Mouse (Mus musculus) kidney, embryonic 14.5 days (tissue): ENCODE measurements around the gene Hivep3. TPM values are rescaled to one million over a fixed set of nuclear protein-coding genes. Genes with fewer than 3 reads are reported as not detected.

Source experiments
- ATAC-seq: fragments of 200-750 bp; cut with Nextera tagmentation; 2 replicates; pipeline ENCODE4 v1.8.0; 2017; ENCODE audit warnings: moderate number of reproducible peaks, mild to moderate bottlenecking, moderate TSS enrichment, moderate library complexity; ENCODE audit not compliant: low FRiP score, low TSS enrichment
- H3K27ac ChIP-seq: fragments of 300-500 bp; sonication (generic); 2 replicates; pipeline ENCODE4 v1.5.1; 2014; ENCODE audit warnings: low read depth, mild to moderate bottlenecking, low read length, moderate library complexity, mixed read lengths
- H3K27me3 ChIP-seq: fragments of 300-500 bp; sonication (generic); 2 replicates; pipeline ENCODE4 v1.6.1; 2014; ENCODE audit warnings: mild to moderate bottlenecking, low read length; ENCODE audit not compliant: control insufficient read depth, insufficient read depth
- H3K36me3 ChIP-seq: fragments of 300-500 bp; sonication (generic); 2 replicates; pipeline ENCODE4 v1.6.1; 2014; ENCODE audit warnings: low read length, mixed read lengths; ENCODE audit not compliant: control insufficient read depth, insufficient read depth
- H3K4me1 ChIP-seq: fragments of 300-500 bp; sonication (generic); 2 replicates; pipeline ENCODE4 v1.6.1; 2014; ENCODE audit warnings: low read length, mixed read lengths; ENCODE audit not compliant: control insufficient read depth, insufficient read depth
- H3K4me2 ChIP-seq: fragments of 300-500 bp; sonication (generic); replicated peaks from 2 replicates; pipeline ENCODE4 v1.6.1; 2014; ENCODE audit warnings: low read depth, mild to moderate bottlenecking, low read length
- H3K4me3 ChIP-seq: fragments of 300-500 bp; sonication (generic); 2 replicates; pipeline ENCODE4 v1.5.1; 2014; ENCODE audit warnings: mild to moderate bottlenecking, low read length
- H3K9ac ChIP-seq: fragments of 300-500 bp; sonication (generic); 2 replicates; pipeline ENCODE4 v1.6.1; 2014; ENCODE audit warnings: low read depth, mild to moderate bottlenecking, low read length, moderate library complexity
- H3K9me3 ChIP-seq: fragments of 300-500 bp; sonication (generic); 2 replicates; pipeline ENCODE4 v1.6.1; 2016; ENCODE audit warnings: low read length; ENCODE audit not compliant: control insufficient read depth
- WGBS: fragments of 180-500 bp; shearing (Covaris S2); extraction: QIAGEN DNeasy Blood & Tissue Kit; methylation state at CpG from one replicate; pipeline ENCODE4 v1.1.7; 2014; 5-methylcytosine and 5-hydroxymethylcytosine counted together
- polyA plus RNA-seq: library from polyadenylated mRNA; unstranded; fragments of >200 nt; fragmentation: Nextera tagmentation; extraction: Ambion mirVana; gene quantifications from 2 replicates; pipeline ENCODE4 v1.2.1, GENCODE M21; 2014

The Hivep3 gene
- polyA plus RNA-seq, 1 experiment from 2014 or later, result 6.3 TPM

DNA sequence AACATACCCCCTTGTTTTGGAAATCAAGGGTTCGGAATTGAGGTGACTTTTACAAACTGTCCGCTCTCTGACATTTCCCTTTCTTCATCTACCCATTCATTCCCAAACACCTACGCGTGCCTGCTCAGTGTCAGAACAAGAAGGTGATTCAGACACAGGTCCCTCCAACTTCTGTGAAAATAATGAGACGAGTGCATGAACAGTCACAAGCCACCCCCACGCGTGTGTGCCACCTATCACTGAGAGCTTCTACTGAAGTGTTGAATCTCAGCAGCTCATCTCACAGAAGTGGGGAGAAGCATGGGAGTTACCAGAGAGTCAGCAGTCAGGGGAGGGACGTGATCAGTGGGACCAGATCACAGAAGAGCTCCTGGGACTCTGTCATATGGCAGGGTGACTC, 343.7 kb downstream of the Hivep3 start:
- Histone ChIP-seq H3K4me1 (no peaks in the 10 kb centered on the region), H3K9ac (no peak overlapping the region), H3K27me3 (no peaks in the 10 kb centered on the region), H3K36me3 (no peaks in the 10 kb centered on the region), H3K4me3 (no peak overlapping the region), H3K9me3 (no peaks in the 10 kb centered on the region), H3K4me2 (no peak overlapping the region), H3K27ac (no peak overlapping the region)
- 88% methylated on average over 8 of the region's 8 CpGs for WGBS
- no peak for ATAC-seq

GRCm38 (mm10) chr4:120082527-120082926, 348.9 kb downstream of the Hivep3 start:
- no peak for ATAC-seq
- no peak overlapping the region for H3K4me2 ChIP-seq
- H3K9me3 ChIP-seq, result no peaks in the 10 kb centered on the region
- H3K9ac ChIP-seq, result no peak overlapping the region
- no peaks in the 10 kb centered on the region for H3K27me3 ChIP-seq
- H3K4me3 ChIP-seq, result no peak overlapping the region
- H3K4me1 ChIP-seq, result no peaks in the 10 kb centered on the region
- WGBS, result 80% methylated on average over 5 of the region's 5 CpGs
- H3K27ac ChIP-seq, result no peak overlapping the region
- H3K36me3 ChIP-seq, result no peaks in the 10 kb centered on the region

- no peaks in the 10 kb centered on the region for H3K9me3 ChIP-seq
- no peak for ATAC-seq
- no peak overlapping the region for H3K4me3 ChIP-seq
- H3K27me3 ChIP-seq, result no peaks in the 10 kb centered on the region
- 83% methylated on average over 3 of the region's 3 CpGs for WGBS
- H3K9ac ChIP-seq, result no peak overlapping the region
- H3K4me1 ChIP-seq, result no peaks in the 10 kb centered on the region
- no peak overlapping the region for H3K27ac ChIP-seq
- H3K36me3 ChIP-seq, result no peaks in the 10 kb centered on the region
- H3K4me2 ChIP-seq, result no peak overlapping the region
Observed at GRCm38 (mm10) chr4:120083700-120084099, 350.1 kb downstream of the Hivep3 start.

DNA sequence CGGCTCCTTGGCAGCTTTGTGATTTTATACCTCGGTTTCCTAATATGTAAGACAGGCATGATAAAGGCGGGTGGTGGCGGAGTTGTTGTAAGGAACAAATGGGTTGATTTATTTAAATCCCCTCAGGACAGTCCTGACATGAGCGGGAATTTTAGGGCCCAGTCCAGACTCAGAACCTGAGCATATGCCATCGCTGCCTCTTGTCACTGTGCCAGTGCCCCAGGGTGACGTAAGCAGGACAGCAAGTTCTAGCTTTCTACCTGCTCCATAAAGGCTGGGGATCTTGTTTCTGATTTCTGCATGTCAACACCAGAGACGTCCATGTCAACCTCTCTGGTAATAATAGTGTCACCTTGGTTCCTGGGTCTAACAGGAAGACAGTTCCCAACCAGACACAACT, 356.0 kb downstream of the Hivep3 start:
- no peaks in the 10 kb centered on the region; the same call in 1 of the 2 replicates for H3K4me1 ChIP-seq
- no peak overlapping the region for H3K4me3 ChIP-seq
- H3K9ac ChIP-seq, result no peak overlapping the region
- no peaks in the 10 kb centered on the region for H3K9me3 ChIP-seq
- H3K27ac ChIP-seq, result no peak overlapping the region
- no peak for ATAC-seq
- WGBS, result 74% methylated on average over 8 of the region's 8 CpGs
- H3K36me3 ChIP-seq, result no peaks in the 10 kb centered on the region
- no peak overlapping the region for H3K4me2 ChIP-seq
- no peaks in the 10 kb centered on the region for H3K27me3 ChIP-seq

GRCm38 (mm10) chr4:120091997-120092783, 358.6 kb downstream of the Hivep3 start:
- Histone ChIP-seq H3K4me1 (no peaks in the 10 kb centered on the region; the same call in 1 of the 2 replicates), H3K4me3 (no peak overlapping the region), H3K36me3 (no peaks in the 10 kb centered on the region), H3K27me3 (no peaks in the 10 kb centered on the region), H3K9ac (no peak overlapping the region), H3K27ac (no peak overlapping the region), H3K4me2 (no peak overlapping the region), H3K9me3 (no peaks in the 10 kb centered on the region)
- ATAC-seq, result no peak
- WGBS, result 86% methylated on average over 1 of the region's 1 CpGs

DNA sequence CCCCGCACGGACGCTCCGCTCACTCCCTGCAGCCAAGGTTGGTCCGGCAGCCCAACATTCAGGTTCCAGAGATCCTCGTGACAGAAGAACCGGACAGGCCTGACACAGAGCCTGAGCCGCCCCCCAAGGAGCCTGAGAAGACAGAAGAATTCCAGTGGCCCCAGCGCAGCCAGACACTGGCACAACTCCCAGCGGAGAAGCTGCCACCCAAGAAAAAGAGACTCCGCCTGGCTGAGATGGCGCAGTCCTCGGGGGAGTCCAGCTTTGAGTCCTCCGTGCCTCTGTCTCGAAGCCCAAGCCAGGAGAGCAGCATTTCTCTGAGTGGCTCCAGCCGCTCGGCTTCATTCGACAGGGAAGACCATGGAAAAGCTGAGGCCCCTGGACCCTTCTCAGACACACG, 363.4 kb downstream of the Hivep3 start:
- no peak overlapping the region for H3K9ac ChIP-seq
- no peaks in the 10 kb centered on the region for H3K36me3 ChIP-seq
- H3K4me2 ChIP-seq, result no peak overlapping the region
- H3K27ac ChIP-seq, result no peak overlapping the region
- H3K4me3 ChIP-seq, result no peak overlapping the region
- peaks cover 5% of the 10 kb centered on the region for H3K9me3 ChIP-seq
- H3K4me1 ChIP-seq, result no peaks in the 10 kb centered on the region
- ATAC-seq, result no peak
- 91% methylated on average over 19 of the region's 19 CpGs for WGBS
- H3K27me3 ChIP-seq, result no peaks in the 10 kb centered on the region

- H3K4me3 ChIP-seq, result no peak overlapping the region
- H3K36me3 ChIP-seq, result no peaks in the 10 kb centered on the region
- H3K4me2 ChIP-seq, result no peak overlapping the region
- no peak for ATAC-seq
- H3K4me1 ChIP-seq, result no peaks in the 10 kb centered on the region
- H3K27ac ChIP-seq, result no peak overlapping the region
- no peaks in the 10 kb centered on the region for H3K27me3 ChIP-seq
- no peak overlapping the region for H3K9ac ChIP-seq
- H3K9me3 ChIP-seq, result peaks cover 5% of the 10 kb centered on the region
Observed at GRCm38 (mm10) chr4:120101186-120101585, 367.6 kb downstream of the Hivep3 start.

- 52% methylated on average over 5 of the region's 5 CpGs for WGBS
- no peak for ATAC-seq
Observed at GRCm38 (mm10) chr4:120104599-120104998, 371.0 kb downstream of the Hivep3 start.

GRCm38 (mm10) chr4:120106362-120106761, 372.8 kb downstream of the Hivep3 start:
- 95% methylated on average over 3 of the region's 3 CpGs for WGBS

More at GRCm38 (mm10) chr4:120104599-120104998, 371.0 kb downstream of the Hivep3 start:
- Histone ChIP-seq H3K27ac (no peak overlapping the region), H3K27me3 (no peaks in the 10 kb centered on the region), H3K9ac (no peak overlapping the region), H3K4me3 (no peak overlapping the region), H3K4me1 (no peaks in the 10 kb centered on the region), H3K9me3 (no peaks in the 10 kb centered on the region), H3K36me3 (no peaks in the 10 kb centered on the region), H3K4me2 (no peak overlapping the region)

More at GRCm38 (mm10) chr4:120106362-120106761, 372.8 kb downstream of the Hivep3 start:
- Histone ChIP-seq H3K27ac (no peak overlapping the region), H3K4me3 (no peak overlapping the region), H3K27me3 (no peaks in the 10 kb centered on the region), H3K36me3 (no peaks in the 10 kb centered on the region), H3K9me3 (no peaks in the 10 kb centered on the region), H3K4me2 (no peak overlapping the region), H3K4me1 (no peaks in the 10 kb centered on the region), H3K9ac (no peak overlapping the region)
- no peak for ATAC-seq
